Mouse (Mus musculus): ENCODE measurements around the gene Klhl42. TPM values are rescaled to one million over a fixed set of nuclear protein-coding genes. Genes with fewer than 3 reads are reported as not detected.

The Klhl42 gene
- polyA plus RNA-seq, 1 experiment from 2014 or later: 11.2 TPM

DNA sequence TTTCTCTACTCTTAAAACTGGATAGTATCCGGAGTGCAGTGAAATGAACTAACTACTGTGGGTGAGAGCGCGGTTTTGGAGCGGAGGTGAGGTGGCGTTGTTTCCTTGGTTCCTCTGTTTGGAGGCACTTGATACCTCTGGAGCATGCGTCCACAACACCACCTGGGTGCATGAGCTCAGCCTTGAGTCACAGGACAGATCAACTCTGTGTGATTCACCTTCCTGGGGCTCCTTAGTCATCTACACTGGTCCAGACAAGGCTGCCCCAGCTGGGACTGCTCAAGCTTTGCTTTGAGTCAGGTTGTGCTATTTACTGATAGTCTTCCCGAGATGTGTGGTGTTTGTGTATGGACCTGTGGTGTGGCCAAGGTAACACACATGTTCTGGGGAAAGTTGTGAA, 26.6 kb downstream of the Klhl42 start:
- no peaks in the 10 kb centered on the region for H3K36me3 ChIP-seq (ENCODE audit: control insufficient read depth, insufficient read depth, low read length)
- no peaks in the 10 kb centered on the region for H3K9me3 ChIP-seq (ENCODE audit: control insufficient read depth, low read length)

DNA sequence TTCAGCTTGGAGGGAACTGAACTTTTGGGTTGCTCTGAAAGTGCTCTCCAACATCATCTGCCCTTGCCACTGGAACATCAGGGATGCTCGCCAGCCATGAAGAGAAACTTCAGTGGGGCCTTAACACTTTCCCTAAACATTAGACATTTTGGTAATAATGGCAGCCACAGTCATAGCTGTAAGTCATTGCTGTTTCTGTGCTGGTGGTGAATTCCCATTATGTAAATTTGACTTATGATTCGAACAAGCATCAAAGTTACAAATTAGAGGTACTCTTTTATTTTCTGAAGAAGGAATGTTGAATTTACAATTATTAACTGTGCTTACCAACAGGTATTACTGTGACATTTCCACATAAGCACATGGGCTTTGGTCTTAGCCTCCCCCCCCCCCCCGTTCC, 27.0 kb downstream of the Klhl42 start:
- Histone ChIP-seq H3K36me3 (ENCODE audit: control insufficient read depth, insufficient read depth, low read length) (no peaks in the 10 kb centered on the region), H3K4me1 (replicated peaks; ENCODE audit: control insufficient read depth, insufficient read depth, low read length) (no peaks in the 10 kb centered on the region), H3K27ac (ENCODE audit: low read depth) (no peak overlapping the region), H3K4me2 (ENCODE audit: low read length) (no peak overlapping the region), H3K4me3 (ENCODE audit: low read depth, low read length) (no peak overlapping the region), H3K9ac (ENCODE audit: low read length) (no peak overlapping the region), H3K27me3 (replicated peaks; ENCODE audit: control insufficient read depth, insufficient read depth, low read length) (no peaks in the 10 kb centered on the region), H3K9me3 (ENCODE audit: control insufficient read depth, low read length) (no peaks in the 10 kb centered on the region)
- DNase-seq (ENCODE audit: low spot score) (no peak), ATAC-seq (replicated peaks; ENCODE audit: low FRiP score, low TSS enrichment, low read depth) (no peak)
- WGBS: 82% methylated on average over 3 of the region's 3 CpGs

More for the DNA sequence above, 26.6 kb downstream of the Klhl42 start:
- ATAC-seq (replicated peaks; ENCODE audit: low FRiP score, low TSS enrichment, low read depth) (no peak), DNase-seq (ENCODE audit: low spot score) (no peak)
- no peaks in the 10 kb centered on the region for H3K4me1 ChIP-seq (replicated peaks; ENCODE audit: control insufficient read depth, insufficient read depth, low read length)
- no peak overlapping the region for H3K4me3 ChIP-seq (ENCODE audit: low read depth, low read length)
- no peak overlapping the region for H3K27ac ChIP-seq (ENCODE audit: low read depth)
- H3K27me3 ChIP-seq (replicated peaks; ENCODE audit: control insufficient read depth, insufficient read depth, low read length): no peaks in the 10 kb centered on the region
- whole genome bisulfite sequencing: 97% methylated on average over 7 of the region's 7 CpGs
- no peak overlapping the region for H3K4me2 ChIP-seq (ENCODE audit: low read length)
- no peak overlapping the region for H3K9ac ChIP-seq (ENCODE audit: low read length)

DNA sequence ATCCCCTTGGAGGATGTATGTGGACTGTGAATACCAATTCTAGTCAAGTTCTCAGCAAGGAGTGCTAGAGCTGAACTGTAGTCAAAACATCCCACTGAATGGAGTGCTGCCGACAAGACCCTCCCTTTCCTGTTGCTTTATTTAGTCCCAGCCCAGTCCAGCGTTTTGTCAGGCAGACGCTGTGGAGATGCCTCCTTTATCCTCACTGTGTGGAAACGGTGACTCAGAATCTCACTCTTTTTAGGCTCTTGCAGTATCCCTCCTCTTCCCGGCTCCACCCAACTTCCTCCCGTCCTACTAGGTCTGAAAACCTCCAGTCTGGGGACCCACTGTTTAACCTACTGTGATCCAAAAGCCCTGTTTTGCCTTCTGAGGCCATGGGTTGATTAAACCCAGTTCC, 30.1 kb downstream of the Klhl42 start:
- Histone ChIP-seq H3K4me1 (replicated peaks; ENCODE audit: control insufficient read depth, insufficient read depth, low read length) (no peaks in the 10 kb centered on the region), H3K4me3 (ENCODE audit: low read depth, low read length) (no peak overlapping the region), H3K9me3 (ENCODE audit: control insufficient read depth, low read length) (no peaks in the 10 kb centered on the region), H3K4me2 (ENCODE audit: low read length) (no peak overlapping the region), H3K9ac (ENCODE audit: low read length) (no peak overlapping the region), H3K36me3 (ENCODE audit: control insufficient read depth, insufficient read depth, low read length) (no peaks in the 10 kb centered on the region), H3K27me3 (replicated peaks; ENCODE audit: control insufficient read depth, insufficient read depth, low read length) (no peaks in the 10 kb centered on the region), H3K27ac (ENCODE audit: low read depth) (no peak overlapping the region)
- ATAC-seq (replicated peaks; ENCODE audit: low FRiP score, low TSS enrichment, low read depth) (no peak), DNase-seq (ENCODE audit: low spot score) (no peak)
- WGBS: 39% methylated on average over 6 of the region's 6 CpGs

DNA sequence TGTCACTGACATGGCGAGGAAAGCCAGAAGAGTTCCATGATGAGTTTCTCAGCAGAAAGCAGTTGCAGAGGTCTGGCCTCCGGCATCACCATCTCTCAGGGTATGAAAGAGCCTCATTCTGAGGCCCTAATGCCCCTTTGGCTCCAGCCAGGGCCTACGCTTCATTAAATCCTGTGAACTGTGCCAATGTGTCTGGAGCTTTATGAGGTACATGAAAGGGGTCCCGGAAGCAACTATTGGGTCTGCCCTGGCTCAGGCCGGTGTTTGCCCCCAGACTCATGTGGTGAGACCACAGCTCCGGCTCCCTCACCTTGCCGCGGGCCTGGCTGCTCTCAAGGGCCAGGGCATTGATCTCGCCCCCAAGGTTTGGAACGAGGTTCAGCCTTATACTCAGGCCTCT, 36.1 kb downstream of the Klhl42 start:
- Histone ChIP-seq H3K36me3 (ENCODE audit: control insufficient read depth, insufficient read depth, low read length) (no peaks in the 10 kb centered on the region), H3K4me1 (replicated peaks; ENCODE audit: control insufficient read depth, insufficient read depth, low read length) (no peaks in the 10 kb centered on the region), H3K4me2 (ENCODE audit: low read length) (no peak overlapping the region), H3K9ac (ENCODE audit: low read length) (no peak overlapping the region), H3K9me3 (ENCODE audit: control insufficient read depth, low read length) (no peaks in the 10 kb centered on the region), H3K4me3 (ENCODE audit: low read depth, low read length) (no peak overlapping the region), H3K27me3 (replicated peaks; ENCODE audit: control insufficient read depth, insufficient read depth, low read length) (no peaks in the 10 kb centered on the region), H3K27ac (ENCODE audit: low read depth) (no peak overlapping the region)
- ATAC-seq (replicated peaks; ENCODE audit: low FRiP score, low TSS enrichment, low read depth) (no peak), DNase-seq (ENCODE audit: low spot score) (no peak)
- WGBS: 92% methylated on average over 10 of the region's 10 CpGs

DNA sequence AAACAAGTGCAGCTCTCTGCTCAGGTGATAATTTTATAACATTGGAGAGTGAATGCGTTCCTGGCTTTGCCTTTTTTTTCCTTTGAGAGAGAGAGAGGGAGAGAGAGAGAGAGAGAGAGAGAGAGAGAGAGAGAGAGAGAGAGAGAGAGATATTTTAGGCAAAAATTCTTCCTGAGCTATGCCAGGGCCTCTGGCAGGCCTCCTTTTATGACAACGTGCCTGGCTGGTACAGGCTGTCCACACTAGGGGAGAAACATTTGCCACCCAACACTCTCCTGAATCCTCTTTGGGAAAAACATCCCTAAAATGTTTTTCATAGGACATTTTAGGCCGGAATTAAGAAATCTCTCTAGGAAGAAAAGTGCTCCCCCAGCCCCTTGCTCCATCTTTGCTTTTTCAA, 47.1 kb downstream of the Klhl42 start:
- H3K4me3 ChIP-seq (ENCODE audit: low read depth, low read length): no peak overlapping the region
- H3K27ac ChIP-seq (ENCODE audit: low read depth): no peak overlapping the region
- H3K27me3 ChIP-seq (replicated peaks; ENCODE audit: control insufficient read depth, insufficient read depth, low read length): no peaks in the 10 kb centered on the region
- no peaks in the 10 kb centered on the region for H3K4me1 ChIP-seq (replicated peaks; ENCODE audit: control insufficient read depth, insufficient read depth, low read length)
- 77% methylated on average over 3 of the region's 3 CpGs for WGBS
- no peaks in the 10 kb centered on the region for H3K9me3 ChIP-seq (ENCODE audit: control insufficient read depth, low read length)
- no peak overlapping the region for H3K9ac ChIP-seq (ENCODE audit: low read length)
- no peak overlapping the region for H3K4me2 ChIP-seq (ENCODE audit: low read length)
- DNase-seq (ENCODE audit: low spot score): no peak
- no peaks in the 10 kb centered on the region for H3K36me3 ChIP-seq (ENCODE audit: control insufficient read depth, insufficient read depth, low read length)
- ATAC-seq (replicated peaks; ENCODE audit: low FRiP score, low TSS enrichment, low read depth): no peak

DNA sequence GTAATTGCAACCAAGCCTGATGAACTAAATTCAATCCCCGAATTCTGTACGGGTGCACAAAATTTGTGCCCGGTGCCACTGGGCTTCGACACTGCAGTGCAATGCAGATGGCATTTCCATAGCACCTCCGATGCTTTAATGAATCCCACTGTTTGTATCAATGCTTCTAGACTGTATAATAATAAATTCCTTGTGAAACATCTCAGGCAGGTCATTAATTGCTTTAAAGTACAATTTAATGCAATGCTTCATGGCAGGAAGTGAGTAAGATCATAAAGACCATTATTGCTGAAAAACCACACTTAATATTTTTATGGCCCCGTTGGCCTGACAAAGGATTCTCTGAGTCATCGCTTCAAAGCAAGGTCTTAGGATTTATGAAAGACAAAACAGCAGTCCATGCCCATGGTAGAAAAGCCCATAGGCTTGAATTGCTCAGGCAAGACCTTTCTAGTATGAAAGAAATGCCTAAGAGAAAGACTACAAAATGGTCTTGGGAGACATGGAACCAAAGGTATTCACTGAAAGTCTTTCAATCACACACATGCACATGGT, 49.5 kb downstream of the Klhl42 start:
- Histone ChIP-seq H3K27ac (ENCODE audit: low read depth) (no peak overlapping the region), H3K36me3 (ENCODE audit: control insufficient read depth, insufficient read depth, low read length) (no peaks in the 10 kb centered on the region), H3K9ac (ENCODE audit: low read length) (no peak overlapping the region), H3K4me1 (replicated peaks; ENCODE audit: control insufficient read depth, insufficient read depth, low read length) (no peaks in the 10 kb centered on the region), H3K4me3 (ENCODE audit: low read depth, low read length) (no peak overlapping the region), H3K4me2 (ENCODE audit: low read length) (no peak overlapping the region), H3K27me3 (replicated peaks; ENCODE audit: control insufficient read depth, insufficient read depth, low read length) (no peaks in the 10 kb centered on the region), H3K9me3 (ENCODE audit: control insufficient read depth, low read length) (no peaks in the 10 kb centered on the region)
- ATAC-seq (replicated peaks; ENCODE audit: low FRiP score, low TSS enrichment, low read depth) (no peak), DNase-seq (ENCODE audit: low spot score) (no peak)
- 89% methylated on average over 7 of the region's 7 CpGs for WGBS

DNA sequence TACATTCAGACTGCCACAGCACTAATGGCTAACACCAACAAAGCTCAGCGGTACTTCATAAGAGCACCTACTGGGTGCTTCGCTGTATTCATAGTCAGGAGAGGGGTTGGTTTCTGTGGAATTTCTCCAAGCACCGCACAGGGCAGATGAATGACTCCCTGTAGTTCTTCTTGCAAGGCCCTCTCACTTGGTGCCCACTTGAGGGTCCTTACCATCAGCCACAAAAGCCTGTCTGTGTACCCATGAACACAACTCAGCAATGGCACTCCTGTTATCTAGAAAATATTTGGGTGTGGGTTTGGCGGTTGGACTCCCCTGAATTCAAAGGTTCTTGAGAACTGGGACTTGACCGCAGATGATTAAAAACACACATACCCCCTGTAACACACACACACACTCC, 53.5 kb downstream of the Klhl42 start:
- no peaks in the 10 kb centered on the region for H3K27me3 ChIP-seq (replicated peaks; ENCODE audit: control insufficient read depth, insufficient read depth, low read length)
- no peak overlapping the region for H3K4me3 ChIP-seq (ENCODE audit: low read depth, low read length)
- no peaks in the 10 kb centered on the region for H3K4me1 ChIP-seq (replicated peaks; ENCODE audit: control insufficient read depth, insufficient read depth, low read length)
- no peak overlapping the region for H3K9ac ChIP-seq (ENCODE audit: low read length)
- no peak for DNase-seq (ENCODE audit: low spot score)
- H3K36me3 ChIP-seq (ENCODE audit: control insufficient read depth, insufficient read depth, low read length): no peaks in the 10 kb centered on the region
- 89% methylated on average over 5 of the region's 5 CpGs for WGBS
- no peaks in the 10 kb centered on the region for H3K9me3 ChIP-seq (ENCODE audit: control insufficient read depth, low read length)
- no peak overlapping the region for H3K4me2 ChIP-seq (ENCODE audit: low read length)
- no peak overlapping the region for H3K27ac ChIP-seq (ENCODE audit: low read depth)
- no peak for ATAC-seq (replicated peaks; ENCODE audit: low FRiP score, low TSS enrichment, low read depth)

DNA sequence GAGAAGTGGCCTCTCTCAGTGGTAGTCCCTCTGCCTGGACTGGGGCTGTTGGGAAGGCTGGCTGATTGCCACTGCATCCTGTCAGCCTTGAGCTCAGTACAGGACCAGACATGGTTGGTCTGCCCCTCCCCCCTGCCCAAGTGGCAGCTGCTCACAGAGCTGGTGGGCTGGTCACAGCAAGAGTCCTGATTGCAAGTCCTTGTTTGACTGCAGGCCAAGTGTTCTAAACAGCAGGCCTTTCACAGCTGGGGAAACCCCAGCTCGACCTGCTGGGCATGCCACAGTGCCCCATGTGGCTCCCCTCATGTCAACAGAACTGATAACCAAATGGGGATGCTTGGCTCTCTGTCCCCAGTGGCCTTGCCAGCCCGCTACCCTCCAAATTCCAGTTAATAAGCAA, 54.1 kb downstream of the Klhl42 start:
- Histone ChIP-seq H3K4me3 (ENCODE audit: low read depth, low read length) (no peak overlapping the region), H3K9me3 (ENCODE audit: control insufficient read depth, low read length) (no peaks in the 10 kb centered on the region), H3K4me1 (replicated peaks; ENCODE audit: control insufficient read depth, insufficient read depth, low read length) (no peaks in the 10 kb centered on the region), H3K4me2 (ENCODE audit: low read length) (no peak overlapping the region), H3K9ac (ENCODE audit: low read length) (no peak overlapping the region), H3K27me3 (replicated peaks; ENCODE audit: control insufficient read depth, insufficient read depth, low read length) (no peaks in the 10 kb centered on the region), H3K27ac (ENCODE audit: low read depth) (no peak overlapping the region), H3K36me3 (ENCODE audit: control insufficient read depth, insufficient read depth, low read length) (no peaks in the 10 kb centered on the region)
- DNase-seq (ENCODE audit: low spot score): peak; percentile 58
- ATAC-seq (replicated peaks; ENCODE audit: low FRiP score, low TSS enrichment, low read depth): peak; percentile 72; the same call in 1 of the 2 replicates
- 19% methylated on average over 2 of the region's 2 CpGs for WGBS

DNA sequence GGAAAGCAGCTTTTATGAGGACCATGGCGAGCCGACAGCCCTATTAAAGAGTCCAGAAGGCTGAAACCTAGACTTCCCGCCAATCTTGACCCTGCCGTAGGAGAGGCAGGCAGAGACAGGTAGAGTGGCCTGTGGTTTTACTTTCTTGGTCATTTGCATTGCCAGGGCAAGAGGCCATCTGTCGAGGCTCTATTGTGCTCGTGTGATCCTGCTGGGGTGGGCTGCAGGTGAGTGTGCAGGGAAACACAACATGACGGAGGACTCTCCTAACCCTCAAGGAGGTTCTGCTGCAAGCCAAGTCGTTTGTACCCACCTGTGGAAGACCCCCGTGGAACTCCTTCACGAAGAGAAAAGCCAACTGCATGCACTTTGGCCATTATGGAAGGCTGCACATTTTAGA, 54.6 kb downstream of the Klhl42 start:
- no peak overlapping the region for H3K4me3 ChIP-seq (ENCODE audit: low read depth, low read length)
- H3K27ac ChIP-seq (ENCODE audit: low read depth): no peak overlapping the region
- 62% methylated on average over 10 of the region's 10 CpGs for WGBS
- DNase-seq (ENCODE audit: low spot score): no peak
- H3K9me3 ChIP-seq (ENCODE audit: control insufficient read depth, low read length): no peaks in the 10 kb centered on the region
- no peak overlapping the region for H3K9ac ChIP-seq (ENCODE audit: low read length)
- no peak for ATAC-seq (replicated peaks; ENCODE audit: low FRiP score, low TSS enrichment, low read depth)
- no peaks in the 10 kb centered on the region for H3K27me3 ChIP-seq (replicated peaks; ENCODE audit: control insufficient read depth, insufficient read depth, low read length)
- H3K36me3 ChIP-seq (ENCODE audit: control insufficient read depth, insufficient read depth, low read length): no peaks in the 10 kb centered on the region
- no peak overlapping the region for H3K4me2 ChIP-seq (ENCODE audit: low read length)
- H3K4me1 ChIP-seq (replicated peaks; ENCODE audit: control insufficient read depth, insufficient read depth, low read length): no peaks in the 10 kb centered on the region
